Comparison of ENCODE assay signal across 11 mouse cellular contexts in genomic region chr9:46257546-46257945, GRCm38 (mm10). TPM values are rescaled to one million over a fixed set of nuclear protein-coding genes. Genes with fewer than 3 reads are reported as not detected.
DNase-seq lines count a peak whose midpoint lies in the region; ATAC-seq and TF ChIP-seq lines count a peak whose summit lies in the region.
"Had no signal": no experiment of that assay in that cellular context is flagged by ENCODE, and none has a peak within 500 bp of the region (broad histone marks: within the 10 kb centered on the region; RNA-seq: fewer than 3 reads in every experiment).

No protein-coding gene starts in this region.

- peak; percentile 60; the same call in 1 of the 2 replicates for ATAC-seq in lung, embryonic 14.5 days (ENCODE audit: insufficient read depth)
- peak; percentile 89 for ATAC-seq in granulocyte monocyte progenitor cell, adult 5-6 weeks (replicated peaks; ENCODE audit: poor library complexity, severe bottlenecking)
- peak; percentile 37 to 73; a peak in 2 of 4 replicates for ATAC-seq in hematopoietic stem cell, adult 5-6 weeks (replicated peaks in 1 of 2; ENCODE audit: insufficient read depth in 1 of 2, low FRiP score in 2 of 2, low TSS enrichment in 1 of 2, low read depth in 1 of 2, poor library complexity in 2 of 2, severe bottlenecking in 2 of 2)
- peak; percentile 95 for ATAC-seq in megakaryocyte progenitor cell, adult 5-6 weeks (replicated peaks; ENCODE audit: poor library complexity)

- no peaks in the 10 kb centered on the region for H3K4me1 ChIP-seq in lung, embryonic 14.5 days (ENCODE audit: insufficient read depth)
- H3K4me1 ChIP-seq: embryonic facial prominence, embryonic 15.5 days; midbrain, embryonic 12.5 days had no signal

- no peak for TF ChIP-seq CTCF in lung, embryonic 14.5 days (IDR thresholded peaks at IDR 0.05; ENCODE audit: low read depth)

- no peaks in the 10 kb centered on the region for H3K9me3 ChIP-seq in lung, embryonic 14.5 days (ENCODE audit: low read depth, low read length)
- H3K9me3 ChIP-seq: embryonic facial prominence, embryonic 15.5 days; midbrain, embryonic 12.5 days had no signal

- WGBS in lung, embryonic 14.5 days, result 85% methylated on average over 3 of the region's 3 CpGs

- H3K4me3 ChIP-seq in lung, embryonic 14.5 days (ENCODE audit: low read depth, low read length), result no peak overlapping the region
- H3K4me3 ChIP-seq: embryonic facial prominence, embryonic 15.5 days; midbrain, embryonic 12.5 days had no signal

- H3K4me2 ChIP-seq in lung, embryonic 14.5 days, result no peak overlapping the region
- H3K4me2 ChIP-seq: embryonic facial prominence, embryonic 15.5 days; midbrain, embryonic 12.5 days had no signal

- no peaks in the 10 kb centered on the region for H3K27me3 ChIP-seq in lung, embryonic 14.5 days (ENCODE audit: insufficient read depth, low read length)
- H3K27me3 ChIP-seq: embryonic facial prominence, embryonic 15.5 days had no signal

- H3K27ac ChIP-seq in lung, embryonic 14.5 days (ENCODE audit: low read depth), result no peak overlapping the region
- H3K27ac ChIP-seq: embryonic facial prominence, embryonic 15.5 days; midbrain, embryonic 12.5 days had no signal

- H3K36me3 ChIP-seq in lung, embryonic 14.5 days (ENCODE audit: insufficient read depth), result no peaks in the 10 kb centered on the region
- H3K36me3 ChIP-seq: embryonic facial prominence, embryonic 15.5 days; midbrain, embryonic 12.5 days had no signal

- no peak overlapping the region for H3K9ac ChIP-seq in lung, embryonic 14.5 days
- H3K9ac ChIP-seq: embryonic facial prominence, embryonic 15.5 days; midbrain, embryonic 12.5 days had no signal

- peak; percentile 50 for DNase-seq in lung, embryonic 14.5 days
- no peak for DNase-seq in lung, postnatal 14 days
- DNase-seq in thymus, postnatal 14 days, result no peak
- no peak for DNase-seq in right cerebral cortex, postnatal 25 days

RNA-seq across cellular contexts. Expression of gene Apoa5, which starts 10.9 kb away (rescaled TPM):
- not detected in 2 replicates for polyA plus RNA-seq in lung, embryonic 14.5 days (2014; fragmentation: Nextera tagmentation; extraction: Ambion mirVana)
- total RNA-seq in granulocyte monocyte progenitor cell, adult 5-6 weeks (2014; fragmentation: Nextera tagmentation), result not detected in 2 replicates
- total RNA-seq in granulocyte monocyte progenitor cell, adult 5-6 weeks (2017), result not detected in 2 replicates
- not detected in 2 replicates for total RNA-seq in hematopoietic stem cell, adult 5-6 weeks (2017)
- not detected in 2 replicates for total RNA-seq in megakaryocyte progenitor cell, adult 5-6 weeks (2015)
- total RNA-seq in megakaryocyte progenitor cell, adult 5-6 weeks (2017), result not detected in 2 replicates
- total RNA-seq: layer of hippocampus, postnatal 14 days had no signal
- polyA plus RNA-seq: embryonic facial prominence, embryonic 15.5 days; intestine, embryonic 14.5 days; midbrain, embryonic 12.5 days had no signal

RNA-seq across cellular contexts. Expression of gene Zpr1, which starts 15.3 kb away (rescaled TPM):
- 56.0 and 61.8 TPM in 2 replicates for polyA plus RNA-seq in lung, embryonic 14.5 days (2014; fragmentation: Nextera tagmentation; extraction: Ambion mirVana)
- total RNA-seq in granulocyte monocyte progenitor cell, adult 5-6 weeks (2014; fragmentation: Nextera tagmentation), result 28.1 and 50.4 TPM in 2 replicates
- total RNA-seq in granulocyte monocyte progenitor cell, adult 5-6 weeks (2017), result 36.1 and 42.8 TPM in 2 replicates
- 59.3 and 82.4 TPM in 2 replicates for total RNA-seq in hematopoietic stem cell, adult 5-6 weeks (2017)
- total RNA-seq in megakaryocyte progenitor cell, adult 5-6 weeks (2015), result 37.9 and 39.9 TPM in 2 replicates
- 35.1 and 39.7 TPM in 2 replicates for total RNA-seq in megakaryocyte progenitor cell, adult 5-6 weeks (2017)

RNA-seq across cellular contexts. Expression of gene Apoa4, which starts 17.1 kb away (rescaled TPM):
- not detected in 2 replicates for polyA plus RNA-seq in lung, embryonic 14.5 days (2014; fragmentation: Nextera tagmentation; extraction: Ambion mirVana)
- total RNA-seq in granulocyte monocyte progenitor cell, adult 5-6 weeks (2014; fragmentation: Nextera tagmentation), result not detected in 2 replicates
- total RNA-seq in granulocyte monocyte progenitor cell, adult 5-6 weeks (2017), result not detected in 2 replicates
- not detected in 2 replicates for total RNA-seq in hematopoietic stem cell, adult 5-6 weeks (2017)
- total RNA-seq in megakaryocyte progenitor cell, adult 5-6 weeks (2015), result not detected in 2 replicates
- not detected in 2 replicates for total RNA-seq in megakaryocyte progenitor cell, adult 5-6 weeks (2017)
- total RNA-seq: layer of hippocampus, postnatal 14 days had no signal
- polyA plus RNA-seq: midbrain, embryonic 12.5 days had no signal

RNA-seq across cellular contexts. Expression of gene Apoc3, which starts 22.1 kb away (rescaled TPM):
- polyA plus RNA-seq in lung, embryonic 14.5 days (2014; fragmentation: Nextera tagmentation; extraction: Ambion mirVana), result not detected in 2 replicates
- total RNA-seq in granulocyte monocyte progenitor cell, adult 5-6 weeks (2014; fragmentation: Nextera tagmentation), result not detected in 2 replicates
- not detected in 2 replicates for total RNA-seq in granulocyte monocyte progenitor cell, adult 5-6 weeks (2017)
- not detected in 2 replicates for total RNA-seq in hematopoietic stem cell, adult 5-6 weeks (2017)
- total RNA-seq in megakaryocyte progenitor cell, adult 5-6 weeks (2015), result not detected in 2 replicates
- not detected in 2 replicates for total RNA-seq in megakaryocyte progenitor cell, adult 5-6 weeks (2017)
- total RNA-seq: layer of hippocampus, postnatal 14 days had no signal
- polyA plus RNA-seq: embryonic facial prominence, embryonic 15.5 days; midbrain, embryonic 12.5 days had no signal

RNA-seq across cellular contexts. Expression of gene Bud13, which starts 25.3 kb away (rescaled TPM):
- polyA plus RNA-seq in lung, embryonic 14.5 days (2014; fragmentation: Nextera tagmentation; extraction: Ambion mirVana), result 27.1 and 27.6 TPM in 2 replicates
- 22.3 and 28.0 TPM in 2 replicates for total RNA-seq in granulocyte monocyte progenitor cell, adult 5-6 weeks (2014; fragmentation: Nextera tagmentation)
- total RNA-seq in granulocyte monocyte progenitor cell, adult 5-6 weeks (2017), result 15.6 and 16.2 TPM in 2 replicates
- 20.6 TPM in 2 replicates for total RNA-seq in hematopoietic stem cell, adult 5-6 weeks (2017)
- 12.5 and 13.3 TPM in 2 replicates for total RNA-seq in megakaryocyte progenitor cell, adult 5-6 weeks (2015)
- 17.6 and 23.4 TPM in 2 replicates for total RNA-seq in megakaryocyte progenitor cell, adult 5-6 weeks (2017)
